Mouse (Mus musculus) CD4-positive, CD25-positive, alpha-beta regulatory T cell, adult 9 weeks (primary cell): Measurements from ENCODE around the gene Rbm20. TPM values are rescaled to one million over a fixed set of nuclear protein-coding genes. Genes with fewer than 3 reads are reported as not detected.

Experiments used
- polyA plus RNA-seq: library from polyadenylated mRNA; unstranded; fragments of 100-300 nt; shearing (Covaris generic); gene quantifications from one replicate; pipeline ENCODE4 v1.2.1, GENCODE M21; 2017

Rbm20 gene
- 0.16 TPM for polyA plus RNA-seq

DNA sequence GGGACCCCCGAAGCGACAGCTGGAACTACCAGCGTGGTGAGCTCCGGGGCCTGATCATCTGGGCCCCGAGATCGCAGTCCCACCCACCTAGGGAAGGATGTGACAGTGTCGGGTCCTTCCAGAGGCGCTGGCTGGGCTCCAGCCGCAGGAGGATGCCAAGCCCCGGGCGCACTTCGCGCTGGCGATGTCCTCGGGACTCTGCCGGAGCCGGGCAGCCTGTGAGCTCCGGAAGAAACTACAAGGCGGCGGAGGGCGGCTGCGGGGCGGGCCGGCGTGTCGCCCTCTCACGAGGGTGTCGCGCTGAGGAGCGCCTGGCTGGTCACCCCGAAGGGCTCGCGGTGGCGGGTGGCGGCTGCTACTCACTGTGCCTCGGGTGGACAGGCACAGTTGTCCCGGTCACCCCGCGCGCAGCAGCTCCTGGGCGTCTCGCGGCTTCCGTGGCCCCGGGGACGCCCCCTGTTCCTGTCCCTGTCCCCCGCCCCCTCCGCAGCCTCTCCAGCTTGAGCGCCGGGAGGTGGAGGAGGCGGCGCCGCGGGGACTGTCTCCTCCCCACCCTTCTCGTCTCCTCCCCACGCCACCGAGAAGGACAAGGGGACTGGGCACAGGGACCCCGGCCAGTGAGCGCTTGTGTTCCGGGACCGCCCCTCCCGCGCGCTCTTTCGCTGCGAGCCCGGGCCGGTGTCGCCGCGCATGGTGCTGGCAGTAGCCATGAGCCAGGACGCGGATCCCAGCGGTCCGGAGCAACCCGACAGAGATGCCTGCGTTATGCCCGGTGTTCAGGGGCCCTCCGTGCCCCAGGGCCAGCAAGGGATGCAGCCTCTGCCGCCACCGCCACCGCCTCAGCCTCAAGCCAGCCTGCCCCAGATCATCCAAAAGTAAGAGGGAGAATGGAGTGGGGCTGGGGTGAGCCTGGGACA is at the start of gene Rbm20:
TSS of gene Rbm20 (plus strand) at position 589 of the 917 bp plus-strand sequence.

DNA sequence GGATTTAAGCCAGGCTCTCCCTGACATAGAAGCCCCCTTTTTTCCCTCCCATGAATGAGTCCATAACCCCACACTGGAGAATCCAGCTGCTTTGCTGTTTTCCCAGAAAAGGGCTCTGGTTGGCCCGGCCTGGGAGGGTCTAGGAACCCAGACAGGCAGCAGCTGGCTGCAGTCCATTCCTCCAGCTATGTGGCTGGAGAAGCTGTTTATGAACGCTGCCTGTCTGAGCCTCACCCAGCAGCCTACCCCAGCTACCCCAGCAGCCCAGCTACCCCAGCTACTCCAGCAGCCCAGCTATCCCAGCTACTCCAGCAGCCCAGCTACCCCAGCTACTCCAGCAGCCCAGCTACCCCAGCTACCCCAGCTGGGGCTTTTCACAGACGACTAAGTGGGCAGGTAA is 215.0 kb downstream of the Rbm20 start, which contains the start of gene Pdcd4:
TSS of gene Pdcd4 (plus strand) at position 171 of the 400 bp plus-strand sequence.

Other genes starting within 250 kb of the Rbm20 start
- gene Dusp5, start 148.2 kb upstream of the Rbm20 start, polyA plus RNA-seq: 4.3 TPM
- gene Nutf2-ps1, start 88.2 kb upstream of the Rbm20 start, polyA plus RNA-seq: 240 TPM
- 51.6 TPM for gene Smc3, start 76.9 kb upstream of the Rbm20 start, polyA plus RNA-seq
- 118 TPM for gene Pdcd4, start 214.9 kb downstream of the Rbm20 start, polyA plus RNA-seq